Mouse (Mus musculus): ENCODE results near the gene Opcml.

The Opcml gene

GRCm38 (mm10) chr9:28764149-28764548, 973.6 kb downstream of the Opcml start:
- no peak for DNase-seq (ENCODE audit: low spot score)

GRCm38 (mm10) chr9:28776517-28777503, 986.2 kb downstream of the Opcml start:
- DNase-seq (ENCODE audit: low spot score), result no peak

- DNase-seq (ENCODE audit: low spot score), result no peak
These were observed 993.3 kb downstream of the Opcml start for GRCm38 (mm10) chr9:28783834-28784233.

- no peak for DNase-seq (ENCODE audit: low spot score)
These were observed 998.9 kb downstream of the Opcml start for GRCm38 (mm10) chr9:28789439-28789838.

GRCm38 (mm10) chr9:28800100-28800499, 1009.5 kb downstream of the Opcml start:
- DNase-seq (ENCODE audit: low spot score), result no peak

- DNase-seq (ENCODE audit: low spot score), result no peak
These were observed 1016.1 kb downstream of the Opcml start for GRCm38 (mm10) chr9:28806666-28807065.

GRCm38 (mm10) chr9:28822060-28822459, 1031.5 kb downstream of the Opcml start:
- DNase-seq (ENCODE audit: low spot score), result no peak

- DNase-seq (ENCODE audit: low spot score), result no peak
These were observed 1031.9 kb downstream of the Opcml start for GRCm38 (mm10) chr9:28822466-28822865.

GRCm38 (mm10) chr9:28825821-28826220, 1035.2 kb downstream of the Opcml start:
- no peak for DNase-seq (ENCODE audit: low spot score)

GRCm38 (mm10) chr9:28845961-28846570, 1055.5 kb downstream of the Opcml start:
- no peak for DNase-seq (ENCODE audit: low spot score)

GRCm38 (mm10) chr9:28855826-28856225, 1065.3 kb downstream of the Opcml start:
- no peak for DNase-seq (ENCODE audit: low spot score)

- no peak for DNase-seq (ENCODE audit: low spot score)
These were observed 1071.4 kb downstream of the Opcml start for GRCm38 (mm10) chr9:28861983-28862382.

GRCm38 (mm10) chr9:28867256-28867655, 1076.7 kb downstream of the Opcml start:
- no peak for DNase-seq (ENCODE audit: low spot score)

GRCm38 (mm10) chr9:28870478-28870877, 1079.9 kb downstream of the Opcml start:
- no peak for DNase-seq (ENCODE audit: low spot score)

GRCm38 (mm10) chr9:28882566-28882965, 1092.0 kb downstream of the Opcml start:
- no peak for DNase-seq (ENCODE audit: low spot score)

- no peak for DNase-seq (ENCODE audit: low spot score)
These were observed 1101.0 kb downstream of the Opcml start for GRCm38 (mm10) chr9:28891611-28892010.

GRCm38 (mm10) chr9:28903291-28903690, 1112.7 kb downstream of the Opcml start:
- DNase-seq (ENCODE audit: low spot score), result no peak

GRCm38 (mm10) chr9:28909738-28910137, 1119.2 kb downstream of the Opcml start:
- DNase-seq (ENCODE audit: low spot score), result no peak

GRCm38 (mm10) chr9:28911571-28912185, 1121.1 kb downstream of the Opcml start:
- DNase-seq (ENCODE audit: low spot score), result no peak

- no peak for DNase-seq (ENCODE audit: low spot score)
These were observed 1141.5 kb downstream of the Opcml start for GRCm38 (mm10) chr9:28932069-28932468.

GRCm38 (mm10) chr9:28937163-28937562, 1146.6 kb downstream of the Opcml start:
- DNase-seq (ENCODE audit: low spot score), result no peak

GRCm38 (mm10) chr9:28937980-28938379, 1147.4 kb downstream of the Opcml start:
- DNase-seq (ENCODE audit: low spot score), result no peak

- DNase-seq (ENCODE audit: low spot score), result no peak
These were observed 1150.3 kb downstream of the Opcml start for GRCm38 (mm10) chr9:28940901-28941300.
